14 mouse cellular contexts compared by ENCODE assay signal in genomic region chr4:64094221-64094620, GRCm38 (mm10). TPM values are rescaled to one million over a fixed set of nuclear protein-coding genes. Genes with fewer than 3 reads are reported as not detected.
DNase-seq lines count a peak whose midpoint lies in the region; ATAC-seq and TF ChIP-seq lines count a peak whose summit lies in the region.
"Had no signal": no experiment of that assay in that cellular context is flagged by ENCODE, and none has a peak within 500 bp of the region (broad histone marks: within the 10 kb centered on the region; RNA-seq: fewer than 3 reads in every experiment).

No protein-coding gene starts in this region.

- DNase-seq in hindbrain, embryonic 14.5 days (ENCODE audit: low spot score), result peak; percentile 32
- peak; percentile 4 for DNase-seq in cerebellum, adult 9-10 months
- DNase-seq in layer of hippocampus, adult 9-10 months (ENCODE audit: low spot score), result peak; percentile 7
- peak; percentile 12 to 34 for DNase-seq in right cerebral cortex, adult 2 months (ENCODE audit: low spot score in 2 of 2)
- DNase-seq in ovary, postnatal 14 days (ENCODE audit: low spot score), result no peak
- DNase-seq in spleen, adult 12 weeks (ENCODE audit: low spot score), result no peak
- DNase-seq: gastrocnemius, postnatal 36 days; heart, postnatal 4 days; liver; lung, postnatal 4 days had no signal

- H3K4me2 ChIP-seq in hindbrain, embryonic 14.5 days (replicated peaks), result no peak overlapping the region
- H3K4me2 ChIP-seq in hindbrain, embryonic 12.5 days (replicated peaks), result no peak overlapping the region
- H3K4me2 ChIP-seq in intestine, postnatal 0 days (replicated peaks; ENCODE audit: low read depth), result no peak overlapping the region
- H3K4me2 ChIP-seq: embryonic facial prominence, embryonic 13.5 days; kidney, embryonic 15.5 days had no signal

- H3K9ac ChIP-seq in hindbrain, embryonic 14.5 days, result no peak overlapping the region
- no peak overlapping the region for H3K9ac ChIP-seq in hindbrain, embryonic 12.5 days
- no peak overlapping the region for H3K9ac ChIP-seq in intestine, postnatal 0 days (ENCODE audit: low read depth, low read length)
- H3K9ac ChIP-seq: embryonic facial prominence, embryonic 13.5 days; kidney, embryonic 15.5 days had no signal

- H3K27ac ChIP-seq in hindbrain, embryonic 14.5 days, result no peak overlapping the region
- H3K27ac ChIP-seq in hindbrain, embryonic 12.5 days, result no peak overlapping the region
- no peak overlapping the region for H3K27ac ChIP-seq in intestine, postnatal 0 days (ENCODE audit: low read depth, low read length)
- H3K27ac ChIP-seq: embryonic facial prominence, embryonic 13.5 days; kidney, embryonic 15.5 days had no signal

- H3K36me3 ChIP-seq in hindbrain, embryonic 14.5 days (replicated peaks; ENCODE audit: control insufficient read depth, insufficient read depth), result no peaks in the 10 kb centered on the region
- H3K36me3 ChIP-seq in hindbrain, embryonic 12.5 days, result no peaks in the 10 kb centered on the region
- H3K36me3 ChIP-seq in intestine, postnatal 0 days (ENCODE audit: control insufficient read depth, insufficient read depth), result no peaks in the 10 kb centered on the region
- H3K36me3 ChIP-seq: embryonic facial prominence, embryonic 13.5 days; kidney, embryonic 15.5 days had no signal

- H3K4me3 ChIP-seq in hindbrain, embryonic 14.5 days (replicated peaks; ENCODE audit: low read length), result no peak overlapping the region
- no peak overlapping the region for H3K4me3 ChIP-seq in hindbrain, embryonic 12.5 days
- no peak overlapping the region for H3K4me3 ChIP-seq in intestine, postnatal 0 days (ENCODE audit: low read depth, low read length)
- H3K4me3 ChIP-seq: embryonic facial prominence, embryonic 13.5 days; kidney, embryonic 15.5 days had no signal

- WGBS in hindbrain, embryonic 14.5 days, result 79% methylated on average over 5 of the region's 5 CpGs
- WGBS in hindbrain, embryonic 12.5 days, result 87% methylated on average over 5 of the region's 5 CpGs
- WGBS in intestine, postnatal 0 days, result 81% methylated on average over 5 of the region's 5 CpGs

- ATAC-seq in hindbrain, embryonic 14.5 days (ENCODE audit: low FRiP score), result no peak
- no peak for ATAC-seq in hindbrain, embryonic 12.5 days (ENCODE audit: low FRiP score)
- ATAC-seq in intestine, postnatal 0 days, result no peak

- no peaks in the 10 kb centered on the region for H3K27me3 ChIP-seq in hindbrain, embryonic 14.5 days (ENCODE audit: control insufficient read depth, insufficient read depth, low read length)
- H3K27me3 ChIP-seq in hindbrain, embryonic 12.5 days, result no peaks in the 10 kb centered on the region
- no peaks in the 10 kb centered on the region for H3K27me3 ChIP-seq in intestine, postnatal 0 days (replicated peaks; ENCODE audit: control insufficient read depth, insufficient read depth, low read length)
- H3K27me3 ChIP-seq: embryonic facial prominence, embryonic 13.5 days; kidney, embryonic 15.5 days had no signal

- no peak for TF ChIP-seq CTCF in intestine, postnatal 0 days (IDR thresholded peaks at IDR 0.05; ENCODE audit: low read depth)

- H3K4me1 ChIP-seq in hindbrain, embryonic 14.5 days (replicated peaks; ENCODE audit: control insufficient read depth, insufficient read depth, low read length), result no peaks in the 10 kb centered on the region
- no peaks in the 10 kb centered on the region for H3K4me1 ChIP-seq in hindbrain, embryonic 12.5 days
- H3K4me1 ChIP-seq in intestine, postnatal 0 days (replicated peaks; ENCODE audit: control insufficient read depth, insufficient read depth, low read length), result no peaks in the 10 kb centered on the region
- H3K4me1 ChIP-seq: embryonic facial prominence, embryonic 13.5 days; kidney, embryonic 15.5 days had no signal

- H3K9me3 ChIP-seq in hindbrain, embryonic 14.5 days (ENCODE audit: control insufficient read depth, low read length), result no peaks in the 10 kb centered on the region
- no peaks in the 10 kb centered on the region for H3K9me3 ChIP-seq in hindbrain, embryonic 12.5 days (replicated peaks)
- no peaks in the 10 kb centered on the region for H3K9me3 ChIP-seq in intestine, postnatal 0 days (ENCODE audit: control insufficient read depth)
- H3K9me3 ChIP-seq: embryonic facial prominence, embryonic 13.5 days; kidney, embryonic 15.5 days had no signal

RNA-seq across cellular contexts. Expression of gene Tnc, which starts 47.4 kb away (rescaled TPM):
- polyA plus RNA-seq in hindbrain, embryonic 14.5 days (2014; fragmentation: Nextera tagmentation; extraction: Ambion mirVana), result 73.3 and 84.1 TPM in 2 replicates
- 19.3 and 33.8 TPM in 2 replicates for polyA plus RNA-seq in hindbrain, embryonic 12.5 days (2016; fragmentation: Nextera tagmentation; extraction: Ambion mirVana)
- 11.2 and 12.2 TPM in 2 replicates for polyA plus RNA-seq in intestine, postnatal 0 days (2015; fragmentation: Nextera tagmentation; extraction: Ambion mirVana)

Comparison
In these comparisons a context has a peak if more than half of its experiments do, and no peak if none do; other contexts are left out.
1. DNase-seq: peak in hindbrain, embryonic 14.5 days (single experiment), cerebellum, adult 9-10 months (single experiment), layer of hippocampus, adult 9-10 months (single experiment) and right cerebral cortex, adult 2 months (2 of 2); none in ovary, postnatal 14 days (single experiment) and spleen, adult 12 weeks (single experiment).